Mouse (Mus musculus) large intestine, adult 2 months (tissue): ENCODE results near the gene Ptprm. TPM values are rescaled to one million over a fixed set of nuclear protein-coding genes. Genes with fewer than 3 reads are reported as not detected.

ENCODE experiments used
- DNase-seq: peaks from one replicate; pipeline ENCODE4 v3.0.0-alpha.2; 2012; ENCODE audit warnings: low read depth, low spot score
- WGBS: fragments of 180-500 bp; shearing (Covaris S2); methylation state at CpG from one replicate; pipeline ENCODE4 v1.1.7; 2018; 5-methylcytosine and 5-hydroxymethylcytosine counted together
- polyA plus RNA-seq: library from polyadenylated mRNA; depleted of rRNA; stranded (reverse); fragments of >200 nt; gene quantifications from 2 replicates; pipeline ENCODE4 v1.2.3, GENCODE M21; 2012

Gene Ptprm
- polyA plus RNA-seq, 1 experiment = 2.6 TPM

GRCm38 (mm10) chr17:66959815-66960214 lies 394.4 kb downstream of the Ptprm start:
- WGBS = 93% methylated on average over 2 of the region's 2 CpGs
- no peak for DNase-seq

- WGBS = 79% methylated on average over 2 of the region's 2 CpGs
- no peak for DNase-seq
Measured at GRCm38 (mm10) chr17:66958766-66959165, 395.5 kb downstream of the Ptprm start.

GRCm38 (mm10) chr17:66944498-66944897 lies 409.8 kb downstream of the Ptprm start:
- no peak for DNase-seq
- WGBS = 74% methylated on average over 4 of the region's 4 CpGs

GRCm38 (mm10) chr17:66943539-66943938 lies 410.7 kb downstream of the Ptprm start:
- 82% methylated on average over 9 of the region's 9 CpGs for WGBS
- no peak for DNase-seq

GRCm38 (mm10) chr17:66925611-66926010 lies 428.6 kb downstream of the Ptprm start:
- no peak for DNase-seq
- 86% methylated on average over 5 of the region's 5 CpGs for WGBS

- WGBS = 59% methylated on average over 6 of the region's 6 CpGs
- DNase-seq = no peak
Measured at GRCm38 (mm10) chr17:66914696-66915095, 439.6 kb downstream of the Ptprm start.

- WGBS = 92% methylated on average over 6 of the region's 6 CpGs
- DNase-seq = no peak
Measured at GRCm38 (mm10) chr17:66912533-66912932, 441.7 kb downstream of the Ptprm start.

GRCm38 (mm10) chr17:66912120-66912519 lies 442.1 kb downstream of the Ptprm start:
- WGBS = 90% methylated on average over 11 of the region's 11 CpGs
- DNase-seq = no peak

GRCm38 (mm10) chr17:66909901-66910300 lies 444.4 kb downstream of the Ptprm start:
- no peak for DNase-seq
- WGBS = 78% methylated on average over 4 of the region's 4 CpGs

- WGBS = 78% methylated on average over 6 of the region's 6 CpGs
- no peak for DNase-seq
Measured at GRCm38 (mm10) chr17:66908921-66909320, 445.3 kb downstream of the Ptprm start.

GRCm38 (mm10) chr17:66894181-66894580 lies 460.1 kb downstream of the Ptprm start:
- no peak for DNase-seq
- 82% methylated on average over 1 of the region's 1 CpGs for WGBS

- DNase-seq = no peak
- 91% methylated on average over 6 of the region's 6 CpGs for WGBS
Measured at GRCm38 (mm10) chr17:66891916-66892315, 462.3 kb downstream of the Ptprm start.

- no peak for DNase-seq
- WGBS = 59% methylated on average over 13 of the region's 13 CpGs
Measured at GRCm38 (mm10) chr17:66891067-66891862, 463.0 kb downstream of the Ptprm start.

- DNase-seq = no peak
- 38% methylated on average over 2 of the region's 2 CpGs for WGBS
Measured at GRCm38 (mm10) chr17:66882304-66882703, 472.0 kb downstream of the Ptprm start.

GRCm38 (mm10) chr17:66880969-66881701 lies 473.1 kb downstream of the Ptprm start:
- WGBS = 78% methylated on average over 9 of the region's 9 CpGs
- DNase-seq = no peak

- no peak for DNase-seq
- WGBS = 68% methylated on average over 2 of the region's 2 CpGs
Measured at GRCm38 (mm10) chr17:66879151-66879550, 475.1 kb downstream of the Ptprm start.

GRCm38 (mm10) chr17:66877582-66877981 lies 476.7 kb downstream of the Ptprm start:
- no peak for DNase-seq
- WGBS = 48% methylated on average over 6 of the region's 6 CpGs

GRCm38 (mm10) chr17:66874810-66875209 lies 479.4 kb downstream of the Ptprm start:
- WGBS = 85% methylated on average over 11 of the region's 11 CpGs

GRCm38 (mm10) chr17:66871396-66871795 lies 482.9 kb downstream of the Ptprm start:
- WGBS = 76% methylated on average over 4 of the region's 4 CpGs
- no peak for DNase-seq

More at GRCm38 (mm10) chr17:66874810-66875209, 479.4 kb downstream of the Ptprm start:
- no peak for DNase-seq

- WGBS = 89% methylated on average over 13 of the region's 13 CpGs
- DNase-seq = no peak
Measured at GRCm38 (mm10) chr17:66869581-66870002, 484.7 kb downstream of the Ptprm start.

GRCm38 (mm10) chr17:66864441-66864840 lies 489.8 kb downstream of the Ptprm start:
- DNase-seq = no peak
- WGBS = 81% methylated on average over 4 of the region's 4 CpGs
